Mouse (Mus musculus): Measurements from ENCODE around the gene Maml3. TPM values are rescaled to one million over a fixed set of nuclear protein-coding genes. Genes with fewer than 3 reads are reported as not detected.

The Maml3 gene
- polyA plus RNA-seq, 1 experiment from 2014 or later = 2.9 TPM

- peak overlapping the region; percentile 50 for H3K9ac ChIP-seq (ENCODE audit: low read length)
- 0 out of 2 replicates have a peak overlapping the region, but pooled peaks have one; percentile 10 for H3K4me3 ChIP-seq (ENCODE audit: low read depth, low read length)
These were observed 16.2 kb downstream of the Maml3 start for GRCm38 (mm10) chr3:52088458-52089341.

GRCm38 (mm10) chr3:52087636-52088280 is 17.1 kb downstream of the Maml3 start:
- 0 out of 2 replicates have a peak overlapping the region, but pooled peaks have one; percentile 45 for H3K4me2 ChIP-seq (replicated peaks; ENCODE audit: low read depth)
- ATAC-seq (ENCODE audit: low FRiP score, low TSS enrichment) (0 out of 2 replicates have a peak, but pooled peaks have one; percentile 3), DNase-seq (ENCODE audit: low spot score) (no peak)
- TF ChIP-seq EP300 (optimal IDR thresholded peaks at IDR 0.05) (no peak), CTCF (IDR thresholded peaks at IDR 0.05; ENCODE audit: low read depth) (no peak)
- no peaks in the 10 kb centered on the region for H3K9me3 ChIP-seq (ENCODE audit: control insufficient read depth, low read length)
- H3K27me3 ChIP-seq (ENCODE audit: control insufficient read depth, insufficient read depth, low read length) = no peaks in the 10 kb centered on the region
- H3K9ac ChIP-seq (ENCODE audit: low read length) = no peak overlapping the region
- peaks cover 9% of the 10 kb centered on the region; the same call in 1 of the 2 replicates for H3K4me1 ChIP-seq (replicated peaks; ENCODE audit: control insufficient read depth, insufficient read depth)
- WGBS = 60% methylated on average over 7 of the region's 7 CpGs
- no peak overlapping the region for H3K4me3 ChIP-seq (ENCODE audit: low read depth, low read length)
- peak overlapping the region; percentile 88 for H3K27ac ChIP-seq (replicated peaks)
- H3K36me3 ChIP-seq (ENCODE audit: control insufficient read depth, insufficient read depth, low read length) = no peaks in the 10 kb centered on the region

More at GRCm38 (mm10) chr3:52088458-52089341, 16.2 kb downstream of the Maml3 start:
- Histone ChIP-seq H3K4me1 (replicated peaks; ENCODE audit: control insufficient read depth, insufficient read depth) (peaks cover 9% of the 10 kb centered on the region; the same call in 1 of the 2 replicates), H3K36me3 (ENCODE audit: control insufficient read depth, insufficient read depth, low read length) (no peaks in the 10 kb centered on the region), H3K27ac (replicated peaks) (peak overlapping the region; percentile 88), H3K9me3 (ENCODE audit: control insufficient read depth, low read length) (no peaks in the 10 kb centered on the region), H3K27me3 (ENCODE audit: control insufficient read depth, insufficient read depth, low read length) (no peaks in the 10 kb centered on the region), H3K4me2 (replicated peaks; ENCODE audit: low read depth) (peak overlapping the region; percentile 45)
- WGBS = 15% methylated on average over 19 of the region's 19 CpGs
- ATAC-seq (ENCODE audit: low FRiP score, low TSS enrichment) (peak; percentile 93), DNase-seq (ENCODE audit: low spot score) (peak; percentile 94)
- no peak for TF ChIP-seq CTCF (IDR thresholded peaks at IDR 0.05; ENCODE audit: low read depth)
- no peak for TF ChIP-seq EP300 (optimal IDR thresholded peaks at IDR 0.05)

GRCm38 (mm10) chr3:52078763-52079162 is 26.1 kb downstream of the Maml3 start:
- no peaks in the 10 kb centered on the region for H3K36me3 ChIP-seq (ENCODE audit: control insufficient read depth, insufficient read depth, low read length)
- 0 out of 2 replicates have a peak, but pooled peaks cover 2% of the 10 kb centered on the region for H3K4me1 ChIP-seq (replicated peaks; ENCODE audit: control insufficient read depth, insufficient read depth)
- no peaks in the 10 kb centered on the region for H3K27me3 ChIP-seq (ENCODE audit: control insufficient read depth, insufficient read depth, low read length)
- H3K4me3 ChIP-seq (ENCODE audit: low read depth, low read length) = no peak overlapping the region
- H3K4me2 ChIP-seq (replicated peaks; ENCODE audit: low read depth) = no peak overlapping the region
- no peak for ATAC-seq (ENCODE audit: low FRiP score, low TSS enrichment)
- H3K9ac ChIP-seq (ENCODE audit: low read length) = no peak overlapping the region
- no peak overlapping the region for H3K27ac ChIP-seq (replicated peaks)
- DNase-seq (ENCODE audit: low spot score) = no peak
- H3K9me3 ChIP-seq (ENCODE audit: control insufficient read depth, low read length) = no peaks in the 10 kb centered on the region
- WGBS = 75% methylated on average over 2 of the region's 2 CpGs
- TF ChIP-seq EP300 (optimal IDR thresholded peaks at IDR 0.05) (no peak), CTCF (IDR thresholded peaks at IDR 0.05; ENCODE audit: low read depth) (no peak)

- WGBS = 75% methylated on average over 6 of the region's 6 CpGs
- no peak overlapping the region for H3K4me2 ChIP-seq (replicated peaks; ENCODE audit: low read depth)
These were observed 30.9 kb downstream of the Maml3 start for GRCm38 (mm10) chr3:52073959-52074358.

GRCm38 (mm10) chr3:52071996-52072395 is 32.9 kb downstream of the Maml3 start:
- H3K27me3 ChIP-seq (ENCODE audit: control insufficient read depth, insufficient read depth, low read length) = no peaks in the 10 kb centered on the region
- 60% methylated on average over 5 of the region's 5 CpGs for WGBS
- no peak overlapping the region for H3K27ac ChIP-seq (replicated peaks)
- no peak for ATAC-seq (ENCODE audit: low FRiP score, low TSS enrichment)
- H3K9me3 ChIP-seq (ENCODE audit: control insufficient read depth, low read length) = no peaks in the 10 kb centered on the region
- H3K36me3 ChIP-seq (ENCODE audit: control insufficient read depth, insufficient read depth, low read length) = no peaks in the 10 kb centered on the region
- H3K9ac ChIP-seq (ENCODE audit: low read length) = no peak overlapping the region
- DNase-seq (ENCODE audit: low spot score) = no peak
- no peak overlapping the region for H3K4me3 ChIP-seq (ENCODE audit: low read depth, low read length)
- 0 out of 2 replicates have a peak, but pooled peaks cover 2% of the 10 kb centered on the region for H3K4me1 ChIP-seq (replicated peaks; ENCODE audit: control insufficient read depth, insufficient read depth)
- no peak overlapping the region for H3K4me2 ChIP-seq (replicated peaks; ENCODE audit: low read depth)
- no peak for TF ChIP-seq CTCF (IDR thresholded peaks at IDR 0.05; ENCODE audit: low read depth)

More at GRCm38 (mm10) chr3:52073959-52074358, 30.9 kb downstream of the Maml3 start:
- no peak for DNase-seq (ENCODE audit: low spot score)
- Histone ChIP-seq H3K27ac (replicated peaks) (no peak overlapping the region), H3K4me1 (replicated peaks; ENCODE audit: control insufficient read depth, insufficient read depth) (0 out of 2 replicates have a peak, but pooled peaks cover 2% of the 10 kb centered on the region), H3K9me3 (ENCODE audit: control insufficient read depth, low read length) (no peaks in the 10 kb centered on the region), H3K4me3 (ENCODE audit: low read depth, low read length) (no peak overlapping the region), H3K9ac (ENCODE audit: low read length) (no peak overlapping the region), H3K36me3 (ENCODE audit: control insufficient read depth, insufficient read depth, low read length) (no peaks in the 10 kb centered on the region), H3K27me3 (ENCODE audit: control insufficient read depth, insufficient read depth, low read length) (no peaks in the 10 kb centered on the region)
- no peak for ATAC-seq (ENCODE audit: low FRiP score, low TSS enrichment)
- no peak for TF ChIP-seq EP300 (optimal IDR thresholded peaks at IDR 0.05)

Data from stomach, postnatal 0 days (tissue).